Mouse (Mus musculus): ENCODE results near the gene Dnajc12. TPM values are rescaled to one million over a fixed set of nuclear protein-coding genes. Genes with fewer than 3 reads are reported as not detected.
"Not testable (repeated sequence)": the region's sequence is repeated elsewhere in the genome, so short reads cannot be mapped to it uniquely, and the experiment has no call there.

Dnajc12 gene
- total and polyA plus RNA-seq, 3 experiments = 0.83 to 3.7 (median 1.5) TPM

GRCm38 (mm10) chr10:63403636-63404035 is 21.4 kb downstream of the Dnajc12 start:
- no peak overlapping the region for H3K4me3 ChIP-seq (replicated peaks in 1 of 3; ENCODE audit: low read depth in 2 of 3, low read length in 2 of 3, poor library complexity in 1 of 3)
- no peaks in the 10 kb centered on the region for H3K79me2 ChIP-seq (replicated peaks; ENCODE audit: control insufficient read depth, extremely low read depth, insufficient read depth, poor library complexity, severe bottlenecking)
- no peaks in the 10 kb centered on the region for H3K27me3 ChIP-seq (replicated peaks)
- peaks cover 0 to 2% of the 10 kb centered on the region in 2 experiments; a peak in 1 of 4 replicates for H3K4me1 ChIP-seq (ENCODE audit: control insufficient read depth in 1 of 2, insufficient read depth in 2 of 2)
- no peaks in the 10 kb centered on the region for H3K36me3 ChIP-seq (replicated peaks in 1 of 2; ENCODE audit: control insufficient read depth in 1 of 2, insufficient read depth in 1 of 2, low read length in 1 of 2)
- dilution Hi-C loops (cut with MboI; ENCODE audit: extremely low pct_ligation_motif_present, extremely low pct_unique_long_range_greater_than_20kb, low sequenced_read_pairs) = no loop called here
- TF ChIP-seq ZKSCAN1 (IDR thresholded peaks at IDR 0.05; ENCODE audit: borderline replicate concordance, low read depth, low read length) = no peak
- no peak for TF ChIP-seq UBTF (IDR thresholded peaks at IDR 0.05; ENCODE audit: low read depth, low read length)
- TF ChIP-seq RAD21 (IDR thresholded peaks at IDR 0.05; ENCODE audit: low read depth, low read length) = no peak
- TF ChIP-seq TCF12 (IDR thresholded peaks at IDR 0.05; ENCODE audit: low read depth, low read length) = no peak
- no peak for TF ChIP-seq MXI1 (IDR thresholded peaks at IDR 0.05; ENCODE audit: low read depth, low read length)
- no peak for TF ChIP-seq USF2 (conservative IDR thresholded peaks at IDR 0.05; ENCODE audit: low read depth, low read length)
- no peak for TF ChIP-seq NELFE (IDR thresholded peaks at IDR 0.05; ENCODE audit: low read depth, low read length)
- no peak for TF ChIP-seq ETS1 (conservative IDR thresholded peaks at IDR 0.05; ENCODE audit: low read depth, low read length)
- no peak for TF ChIP-seq JUN (IDR thresholded peaks at IDR 0.05; ENCODE audit: insufficient read depth, low read depth, low read length)
- TF ChIP-seq ZC3H11A (IDR thresholded peaks at IDR 0.05; ENCODE audit: low read depth, low read length) = no peak
- no peak for TF ChIP-seq ELF1 (IDR thresholded peaks at IDR 0.05; ENCODE audit: low read depth, low read length)
- no peak for TF ChIP-seq KAT2A (IDR thresholded peaks at IDR 0.05; ENCODE audit: insufficient replicate concordance, low read length)
- no peak for TF ChIP-seq MEF2A (IDR thresholded peaks at IDR 0.05; ENCODE audit: borderline replicate concordance, low read depth, low read length)
- no peak for TF ChIP-seq SMC3 (IDR thresholded peaks at IDR 0.05; ENCODE audit: low read depth, low read length)
- TF ChIP-seq SIN3A (IDR thresholded peaks at IDR 0.05; ENCODE audit: low read length) = no peak
- no peak overlapping the region for H3K9ac ChIP-seq (ENCODE audit: insufficient read depth, low read depth)
- no peaks in the 10 kb centered on the region for H3K9me3 ChIP-seq (replicated peaks; ENCODE audit: low read length)
- in situ Hi-C loops (cut with MboI; ENCODE audit: low pct_ligation_motif_present, low pct_unique_long_range_greater_than_20kb, low sequenced_read_pairs) = no loop called here
- H3K27ac ChIP-seq (ENCODE audit: insufficient read depth, low read depth) = no peak overlapping the region
- H3K4me2 ChIP-seq (ENCODE audit: insufficient read depth, low read depth, poor library complexity, severe bottlenecking) = no peak overlapping the region
- DNase-seq (ENCODE audit: extremely low read depth) = no peak

- no peak overlapping the region for H3K27ac ChIP-seq (ENCODE audit: insufficient read depth, low read depth)
- no peaks in the 10 kb centered on the region for H3K79me2 ChIP-seq (replicated peaks; ENCODE audit: control insufficient read depth, extremely low read depth, insufficient read depth, poor library complexity, severe bottlenecking)
- H3K4me1 ChIP-seq (ENCODE audit: control insufficient read depth in 1 of 2, insufficient read depth in 2 of 2) = peaks cover 0 to 2% of the 10 kb centered on the region in 2 experiments; a peak in 1 of 4 replicates
- dilution Hi-C loops (cut with MboI; ENCODE audit: extremely low pct_ligation_motif_present, extremely low pct_unique_long_range_greater_than_20kb, low sequenced_read_pairs) = no loop called here
- TF ChIP-seq MAZ (IDR thresholded peaks at IDR 0.05; ENCODE audit: low read depth, low read length) (no peak), NRF1 (IDR thresholded peaks at IDR 0.05; ENCODE audit: low read depth, low read length) (no peak), HCFC1 (IDR thresholded peaks at IDR 0.05; ENCODE audit: low read depth, low read length) (no peak), RAD21 (IDR thresholded peaks at IDR 0.05; ENCODE audit: low read depth, low read length) (no peak), NELFE (IDR thresholded peaks at IDR 0.05; ENCODE audit: low read depth, low read length) (no peak), ELF1 (IDR thresholded peaks at IDR 0.05; ENCODE audit: low read depth, low read length) (no peak), MXI1 (IDR thresholded peaks at IDR 0.05; ENCODE audit: low read depth, low read length) (no peak), CHD2 (IDR thresholded peaks at IDR 0.05; ENCODE audit: low read length) (no peak), TCF12 (IDR thresholded peaks at IDR 0.05; ENCODE audit: low read depth, low read length) (no peak), ZKSCAN1 (IDR thresholded peaks at IDR 0.05; ENCODE audit: borderline replicate concordance, low read depth, low read length) (no peak), SMC3 (IDR thresholded peaks at IDR 0.05; ENCODE audit: low read depth, low read length) (no peak), ZC3H11A (IDR thresholded peaks at IDR 0.05; ENCODE audit: low read depth, low read length) (no peak), IRF4 (IDR thresholded peaks at IDR 0.05; ENCODE audit: low read depth, low read length) (no peak), TBP (conservative IDR thresholded peaks at IDR 0.05; ENCODE audit: low read depth, low read length) (no peak), UBTF (IDR thresholded peaks at IDR 0.05; ENCODE audit: low read depth, low read length) (no peak), CHD1 (IDR thresholded peaks at IDR 0.05; ENCODE audit: low read depth, low read length) (no peak), POLR2AphosphoS2 (IDR thresholded peaks at IDR 0.05; ENCODE audit: low read depth, low read length) (no peak)
- no peak overlapping the region for H3K9ac ChIP-seq (ENCODE audit: insufficient read depth, low read depth)
- in situ Hi-C loops (cut with MboI; ENCODE audit: low pct_ligation_motif_present, low pct_unique_long_range_greater_than_20kb, low sequenced_read_pairs) = no loop called here
- H3K27me3 ChIP-seq (replicated peaks) = no peaks in the 10 kb centered on the region
- H3K4me3 ChIP-seq (replicated peaks in 1 of 3; ENCODE audit: low read depth in 2 of 3, low read length in 2 of 3, poor library complexity in 1 of 3) = no peak overlapping the region
- no peak overlapping the region for H3K4me2 ChIP-seq (ENCODE audit: insufficient read depth, low read depth, poor library complexity, severe bottlenecking)
- H3K9me3 ChIP-seq (replicated peaks; ENCODE audit: low read length) = no peaks in the 10 kb centered on the region
- no peak for DNase-seq (ENCODE audit: extremely low read depth)
- H3K36me3 ChIP-seq (replicated peaks in 1 of 2; ENCODE audit: control insufficient read depth in 1 of 2, insufficient read depth in 1 of 2, low read length in 1 of 2) = no peaks in the 10 kb centered on the region
Measured at GRCm38 (mm10) chr10:63410162-63410956, 28.1 kb downstream of the Dnajc12 start.

GRCm38 (mm10) chr10:63411674-63412073 is 29.4 kb downstream of the Dnajc12 start:
- dilution Hi-C loops (cut with MboI; ENCODE audit: extremely low pct_ligation_motif_present, extremely low pct_unique_long_range_greater_than_20kb, low sequenced_read_pairs); H3K27me3 ChIP-seq (replicated peaks); H3K27ac ChIP-seq (ENCODE audit: insufficient read depth, low read depth); H3K79me2 ChIP-seq (replicated peaks; ENCODE audit: control insufficient read depth, extremely low read depth, insufficient read depth, poor library complexity, severe bottlenecking); H3K9me3 ChIP-seq (replicated peaks; ENCODE audit: low read length); in situ Hi-C loops (cut with MboI; ENCODE audit: low pct_ligation_motif_present, low pct_unique_long_range_greater_than_20kb, low sequenced_read_pairs); H3K4me3 ChIP-seq (replicated peaks in 1 of 3; ENCODE audit: low read depth in 2 of 3, low read length in 2 of 3, poor library complexity in 1 of 3); H3K4me1 ChIP-seq (ENCODE audit: control insufficient read depth in 1 of 2, insufficient read depth in 2 of 2); H3K36me3 ChIP-seq (replicated peaks in 1 of 2; ENCODE audit: control insufficient read depth in 1 of 2, insufficient read depth in 1 of 2, low read length in 1 of 2); H3K4me2 ChIP-seq (ENCODE audit: insufficient read depth, low read depth, poor library complexity, severe bottlenecking); DNase-seq (ENCODE audit: extremely low read depth); H3K9ac ChIP-seq (ENCODE audit: insufficient read depth, low read depth): not testable (repeated sequence)

Measured in CH12.LX (cell line).